Mouse (Mus musculus) cortical plate, adult 2 months (tissue): Measurements from ENCODE around the gene Polr3k. TPM values are rescaled to one million over a fixed set of nuclear protein-coding genes. Genes with fewer than 3 reads are reported as not detected.

ENCODE experiments used
- H3K27ac ChIP-seq: fragments of 200-500 bp; 2 replicates; pipeline ENCODE4 v1.5.1; 2012; ENCODE audit warnings: low read length, control low read depth, inconsistent platforms; ENCODE audit not compliant: insufficient read depth
- H3K4me1 ChIP-seq: fragments of 200-500 bp; 2 replicates; pipeline ENCODE4 v1.6.1; 2011; ENCODE audit warnings: low read length; ENCODE audit not compliant: control insufficient read depth, insufficient read depth
- H3K4me3 ChIP-seq: fragments of 200-500 bp; 2 replicates; pipeline ENCODE4 v1.5.1; 2011; ENCODE audit warnings: mild to moderate bottlenecking, low read length, control low read depth; ENCODE audit not compliant: insufficient read depth
- CTCF ChIP-seq: fragments of 200-500 bp; IDR thresholded peaks from 2 replicates; pipeline ENCODE4 v1.5.1; 2011; ENCODE audit warnings: mild to moderate bottlenecking, control low read depth, low read length; ENCODE audit not compliant: insufficient read depth; ENCODE audit errors: extremely low read depth
- POLR2A ChIP-seq: fragments of 200-500 bp; IDR thresholded peaks from 2 replicates; pipeline ENCODE4 v1.6.1; 2011; ENCODE audit warnings: mild to moderate bottlenecking, low read length, control low read depth; ENCODE audit not compliant: insufficient read depth; ENCODE audit errors: extremely low read depth
- polyA plus RNA-seq: library from polyadenylated mRNA; depleted of rRNA; stranded (reverse); fragments of >200 nt; gene quantifications from 2 replicates; pipeline ENCODE4 v1.2.3, GENCODE M21; 2012; rRNA removed

Gene Polr3k
- polyA plus RNA-seq, 1 experiment, result 26.5 TPM

- H3K27ac ChIP-seq, result no peak overlapping the region
- no peaks in the 10 kb centered on the region for H3K4me1 ChIP-seq
- TF ChIP-seq POLR2A (no peak), CTCF (no peak)
- H3K4me3 ChIP-seq, result no peak overlapping the region
These were observed 14.8 kb downstream of the Polr3k start for GRCm38 (mm10) chr2:181878903-181879302.

- no peak overlapping the region for H3K27ac ChIP-seq
- H3K4me1 ChIP-seq, result no peaks in the 10 kb centered on the region
- TF ChIP-seq CTCF (no peak), POLR2A (no peak)
- no peak overlapping the region for H3K4me3 ChIP-seq
These were observed 19.0 kb downstream of the Polr3k start for GRCm38 (mm10) chr2:181883022-181883749.

- Histone ChIP-seq H3K27ac (no peak overlapping the region), H3K4me3 (no peak overlapping the region), H3K4me1 (no peaks in the 10 kb centered on the region)
- TF ChIP-seq CTCF (no peak), POLR2A (no peak)
These were observed 53.7 kb downstream of the Polr3k start for GRCm38 (mm10) chr2:181917861-181918260.

GRCm38 (mm10) chr2:181918501-181918900 is 54.4 kb downstream of the Polr3k start:
- Histone ChIP-seq H3K27ac (no peak overlapping the region), H3K4me1 (no peaks in the 10 kb centered on the region), H3K4me3 (no peak overlapping the region)
- TF ChIP-seq POLR2A (no peak), CTCF (no peak)

Other genes with a start within 250 kb of the Polr3k start
- gene Gm29797, start 207.3 kb upstream of the Polr3k start, polyA plus RNA-seq, result 0.21 TPM in 1 of 2 replicates, not detected in the other
- 16.8 and 21.8 TPM in 2 replicates for gene Sox18, start 192.7 kb upstream of the Polr3k start, polyA plus RNA-seq
- gene Tcea2, start 184.0 kb upstream of the Polr3k start, polyA plus RNA-seq, result 195 and 212 TPM in 2 replicates
- gene Rgs19, start 170.4 kb upstream of the Polr3k start, polyA plus RNA-seq, result 55.4 and 57.0 TPM in 2 replicates
- not detected in 2 replicates for gene Lkaaear1, start 165.9 kb upstream of the Polr3k start, polyA plus RNA-seq
- 34.7 and 40.2 TPM in 2 replicates for gene Oprl1, start 149.3 kb upstream of the Polr3k start, polyA plus RNA-seq
- gene Myt1, start 101.0 kb upstream of the Polr3k start, polyA plus RNA-seq, result 7.0 and 11.8 TPM in 2 replicates
- gene Pcmtd2, start 26.5 kb upstream of the Polr3k start, polyA plus RNA-seq, result 71.9 and 78.3 TPM in 2 replicates
- not detected in 2 replicates for gene Gm14496, start 126.8 kb downstream of the Polr3k start, polyA plus RNA-seq